Mouse (Mus musculus) heart, postnatal 0 days (tissue): ENCODE data around the gene 1700001C19Rik.

Source experiments
- CTCF ChIP-seq: IDR thresholded peaks from 2 replicates; pipeline ENCODE4 v1.5.1; 2016; ENCODE audit warnings: antibody characterized with exemption, control low read depth, low read depth
- EP300 ChIP-seq: IDR thresholded peaks from 2 replicates; pipeline ENCODE4 v1.6.1; 2016; ENCODE audit warnings: antibody characterized with exemption, low read depth

DNA sequence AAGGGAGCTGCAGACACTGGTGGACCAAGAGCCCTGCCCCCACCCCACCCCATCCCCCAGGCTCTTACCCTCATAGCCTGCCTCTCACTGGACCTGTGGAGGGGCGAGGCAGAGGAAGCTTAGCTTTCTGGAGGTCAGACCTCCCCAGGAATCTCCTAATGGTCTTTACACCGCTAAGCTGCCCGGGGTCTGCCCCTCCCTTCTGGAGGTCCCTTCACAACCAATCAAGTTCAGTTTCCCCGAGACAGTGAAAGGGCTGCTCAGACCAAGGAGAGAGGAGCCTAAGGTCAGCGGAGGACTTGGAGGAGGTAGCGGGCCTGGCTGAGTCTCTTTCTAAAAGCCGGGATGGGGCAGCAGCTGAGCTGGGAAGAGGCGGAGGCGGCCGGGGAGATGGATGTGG lies 52.0 kb downstream of the 1700001C19Rik start, which contains the start of gene Guca1b:
- TF ChIP-seq CTCF, result no peak
- no peak for TF ChIP-seq EP300
